Mouse (Mus musculus): ENCODE data around the gene Ddi2.

The Ddi2 gene

GRCm38 (mm10) chr4:141630021-141630420 lies 93.2 kb downstream of the Ddi2 start:
- no peak for DNase-seq (ENCODE audit: extremely low read depth, insufficient read length, low spot score)

DNA sequence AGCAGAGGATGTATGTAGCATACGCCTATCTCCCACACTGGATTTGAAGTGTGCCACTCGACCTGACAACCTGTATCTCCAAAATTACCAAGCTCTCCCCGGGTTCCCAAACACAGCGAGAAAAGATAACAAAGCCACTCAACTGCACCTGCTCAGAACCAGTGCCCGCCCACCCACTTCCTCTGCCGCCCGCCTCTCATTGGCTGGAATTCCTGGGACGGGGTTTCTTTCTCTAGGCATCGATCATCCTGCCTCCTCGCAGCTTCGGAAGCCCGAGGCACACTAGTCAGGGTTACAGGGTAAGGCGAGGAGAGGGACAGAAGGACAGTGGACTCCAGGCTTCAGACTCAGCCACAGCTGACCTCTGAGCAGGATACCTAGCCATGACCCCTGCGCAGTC lies 94.6 kb downstream of the Ddi2 start:
- no peak for DNase-seq (ENCODE audit: extremely low read depth, insufficient read length, low spot score)
